Mouse (Mus musculus) forebrain, embryonic 13.5 days (tissue): ENCODE results near the gene Tbl2. TPM values are rescaled to one million over a fixed set of nuclear protein-coding genes. Genes with fewer than 3 reads are reported as not detected.

ENCODE experiments used
- ATAC-seq: fragments of 200-750 bp; cut with Nextera tagmentation; 2 replicates; pipeline ENCODE4 v1.8.0; 2017
- H3K27ac ChIP-seq: fragments of 300-500 bp; sonication (generic); 2 replicates; pipeline ENCODE4 v1.5.1; 2015; ENCODE audit warnings: inconsistent platforms, mild to moderate bottlenecking, moderate library complexity
- H3K27me3 ChIP-seq: fragments of 300-500 bp; sonication (generic); 2 replicates; pipeline ENCODE4 v1.6.1; 2015; ENCODE audit warnings: mild to moderate bottlenecking, inconsistent platforms
- H3K36me3 ChIP-seq: fragments of 300-500 bp; sonication (generic); 2 replicates; pipeline ENCODE4 v1.6.1; 2015; ENCODE audit warnings: mild to moderate bottlenecking, inconsistent platforms; ENCODE audit not compliant: poor library complexity, severe bottlenecking
- H3K4me1 ChIP-seq: fragments of 300-500 bp; sonication (generic); 2 replicates; pipeline ENCODE4 v1.6.1; 2015; ENCODE audit warnings: inconsistent platforms
- H3K4me2 ChIP-seq: fragments of 300-500 bp; sonication (generic); 2 replicates; pipeline ENCODE4 v1.6.1; 2015; ENCODE audit warnings: inconsistent platforms, mild to moderate bottlenecking, moderate library complexity
- H3K4me3 ChIP-seq: fragments of 300-500 bp; sonication (generic); 2 replicates; pipeline ENCODE4 v1.5.1; 2015; ENCODE audit warnings: mild to moderate bottlenecking, inconsistent platforms
- H3K9ac ChIP-seq: fragments of 300-500 bp; sonication (generic); 2 replicates; pipeline ENCODE4 v1.6.1; 2015; ENCODE audit warnings: mild to moderate bottlenecking, inconsistent platforms
- H3K9me3 ChIP-seq: fragments of 300-500 bp; sonication (generic); replicated peaks from 2 replicates; pipeline ENCODE4 v1.6.1; 2016; ENCODE audit warnings: inconsistent platforms
- WGBS: fragments of 180-500 bp; shearing (Covaris S2); methylation state at CpG from one replicate; pipeline ENCODE4 v1.1.7; 2015; 5-methylcytosine and 5-hydroxymethylcytosine counted together
- polyA plus RNA-seq: library from polyadenylated mRNA; unstranded; fragments of >200 nt; fragmentation: Nextera tagmentation; extraction: Ambion mirVana; gene quantifications from 2 replicates; pipeline ENCODE4 v1.2.1, GENCODE M21; 2015

The Tbl2 gene
- polyA plus RNA-seq, 1 experiment from 2014 or later = 18.8 TPM

GRCm38 (mm10) chr5:135161221-135161620 lies 11.8 kb downstream of the Tbl2 start:
- H3K9me3 ChIP-seq = no peaks in the 10 kb centered on the region
- H3K4me3 ChIP-seq = no peak overlapping the region
- 88% methylated on average over 4 of the region's 4 CpGs for WGBS
- no peak overlapping the region for H3K4me2 ChIP-seq
- H3K4me1 ChIP-seq = no peaks in the 10 kb centered on the region
- no peak overlapping the region for H3K27ac ChIP-seq
- no peak overlapping the region; the same call in 1 of the 2 replicates for H3K9ac ChIP-seq
- no peaks in the 10 kb centered on the region for H3K27me3 ChIP-seq
- H3K36me3 ChIP-seq = peaks cover 67% of the 10 kb centered on the region
- ATAC-seq = no peak

DNA sequence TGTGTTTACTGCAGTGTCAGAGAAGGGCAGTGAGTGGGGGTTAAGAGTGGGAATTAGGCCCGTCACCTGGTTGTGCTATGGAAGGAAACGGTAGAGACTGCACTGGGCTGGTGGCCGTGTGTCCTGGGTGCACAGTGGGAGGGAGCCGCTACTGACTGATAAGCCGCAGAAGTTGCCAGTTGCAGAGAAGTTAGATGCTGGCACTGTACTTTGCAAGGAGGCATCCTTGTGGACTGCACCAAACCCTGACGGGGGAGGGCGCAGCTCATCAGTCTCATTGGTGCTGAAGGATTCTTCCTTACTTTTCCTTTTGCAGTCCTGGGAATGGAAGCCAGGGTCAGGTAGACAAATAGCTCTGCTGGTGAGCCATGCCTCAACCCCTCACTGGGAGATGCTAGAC lies 12.2 kb downstream of the Tbl2 start:
- WGBS = 86% methylated on average over 7 of the region's 7 CpGs
- Histone ChIP-seq H3K4me3 (no peak overlapping the region), H3K9ac (no peak overlapping the region; the same call in 1 of the 2 replicates), H3K4me2 (no peak overlapping the region), H3K4me1 (no peaks in the 10 kb centered on the region), H3K9me3 (no peaks in the 10 kb centered on the region), H3K27me3 (no peaks in the 10 kb centered on the region), H3K36me3 (peaks cover 63% of the 10 kb centered on the region), H3K27ac (no peak overlapping the region)
- no peak for ATAC-seq

- no peak overlapping the region for H3K4me3 ChIP-seq
- no peak for ATAC-seq
- H3K9ac ChIP-seq = no peak overlapping the region
- H3K36me3 ChIP-seq = peaks cover 56% of the 10 kb centered on the region
- WGBS = 96% methylated on average over 8 of the region's 8 CpGs
- no peaks in the 10 kb centered on the region for H3K4me1 ChIP-seq
- no peaks in the 10 kb centered on the region for H3K9me3 ChIP-seq
- H3K4me2 ChIP-seq = no peak overlapping the region
- H3K27ac ChIP-seq = no peak overlapping the region
- H3K27me3 ChIP-seq = no peaks in the 10 kb centered on the region
Observed at GRCm38 (mm10) chr5:135162361-135162760, 12.9 kb downstream of the Tbl2 start.

GRCm38 (mm10) chr5:135162821-135163220 lies 13.4 kb downstream of the Tbl2 start:
- Histone ChIP-seq H3K4me1 (no peaks in the 10 kb centered on the region), H3K9me3 (no peaks in the 10 kb centered on the region), H3K9ac (no peak overlapping the region), H3K4me2 (no peak overlapping the region), H3K36me3 (peaks cover 53% of the 10 kb centered on the region), H3K27me3 (no peaks in the 10 kb centered on the region), H3K4me3 (no peak overlapping the region), H3K27ac (no peak overlapping the region)
- ATAC-seq = no peak
- 91% methylated on average over 6 of the region's 6 CpGs for WGBS

- Histone ChIP-seq H3K4me3 (no peak overlapping the region), H3K27me3 (no peaks in the 10 kb centered on the region), H3K36me3 (peaks cover 20% of the 10 kb centered on the region), H3K27ac (no peak overlapping the region), H3K4me2 (no peak overlapping the region), H3K9ac (no peak overlapping the region), H3K4me1 (peaks cover 14% of the 10 kb centered on the region), H3K9me3 (no peaks in the 10 kb centered on the region)
- 91% methylated on average over 4 of the region's 4 CpGs for WGBS
- ATAC-seq = no peak
Observed at GRCm38 (mm10) chr5:135166909-135167308, 17.5 kb downstream of the Tbl2 start.

DNA sequence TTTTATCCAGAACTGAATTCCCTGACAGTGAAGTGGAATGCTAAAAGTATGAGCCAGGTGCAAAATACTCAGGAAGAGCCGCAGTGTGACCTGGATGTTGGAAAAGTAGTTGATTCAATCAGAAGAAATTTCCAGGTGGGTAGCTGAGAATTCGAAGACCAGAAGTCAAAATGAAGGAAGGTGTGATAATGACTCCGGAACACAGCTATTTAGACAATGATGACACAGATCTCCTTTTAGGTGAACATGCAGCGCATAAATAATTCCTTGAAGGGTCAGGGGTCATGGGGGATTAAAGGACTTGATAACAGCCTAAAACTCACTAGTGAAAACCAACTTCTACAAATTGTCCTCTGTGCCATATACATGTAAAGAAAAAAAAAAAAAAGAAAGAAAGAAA lies 18.0 kb downstream of the Tbl2 start:
- Histone ChIP-seq H3K4me2 (peak overlapping the region; percentile 81; the same call in 1 of the 2 replicates), H3K36me3 (peaks cover 20% of the 10 kb centered on the region), H3K9ac (no peak overlapping the region), H3K27me3 (no peaks in the 10 kb centered on the region), H3K27ac (no peak overlapping the region), H3K4me3 (no peak overlapping the region), H3K4me1 (peaks cover 14% of the 10 kb centered on the region), H3K9me3 (no peaks in the 10 kb centered on the region)
- no peak for ATAC-seq
- 97% methylated on average over 4 of the region's 4 CpGs for WGBS

DNA sequence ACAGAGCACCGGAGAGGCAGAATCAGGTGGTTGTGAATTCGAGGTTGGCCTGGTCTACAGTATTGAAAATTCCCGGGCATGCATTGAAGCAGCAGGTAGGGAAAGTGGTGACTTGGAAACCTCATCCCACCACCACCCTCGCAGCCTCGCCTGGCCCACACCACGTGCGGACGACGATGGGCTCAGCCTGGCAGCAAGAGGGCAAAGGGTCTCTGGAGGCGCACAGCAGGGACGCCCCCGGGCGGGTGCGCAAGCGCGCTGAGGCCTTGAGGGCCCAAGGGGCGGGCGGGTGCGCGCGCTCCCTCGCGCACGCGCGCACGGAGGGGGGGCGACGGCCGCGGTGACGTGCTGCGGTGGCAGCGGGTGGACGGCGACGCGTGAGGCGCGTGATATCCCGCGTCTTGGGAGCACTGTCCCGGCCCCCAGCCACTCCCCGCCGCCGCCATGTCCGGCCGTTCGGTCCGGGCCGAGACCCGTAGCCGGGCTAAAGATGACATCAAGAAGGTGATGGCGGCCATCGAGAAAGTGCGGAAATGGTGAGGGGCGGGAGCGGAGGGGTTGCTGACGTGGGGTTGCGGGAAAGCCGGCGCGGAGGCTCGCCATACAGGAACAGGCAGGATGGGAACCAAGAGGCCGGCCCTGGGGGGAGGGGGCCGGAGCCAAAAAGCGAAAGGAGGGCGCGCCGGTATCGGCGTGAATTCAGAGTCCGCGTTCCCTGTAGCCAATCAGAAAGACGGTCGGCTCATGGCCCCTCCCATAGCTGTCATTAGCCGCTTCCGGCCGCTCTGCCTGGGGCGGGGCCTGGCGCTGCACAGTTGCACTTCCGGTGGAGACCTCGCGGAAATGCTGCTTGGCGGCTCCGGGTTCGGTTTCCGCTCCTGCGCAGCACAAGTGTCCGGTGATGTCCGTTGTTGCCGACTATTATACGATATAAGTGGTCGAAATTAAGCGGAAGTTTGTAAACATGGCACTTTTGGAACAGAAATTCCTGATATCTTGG lies 18.9 kb downstream of the Tbl2 start, which contains the start of gene Bcl7b:
Bcl7b (plus strand) TSS at position 221 of the 1,000 bp plus-strand sequence.
- H3K4me1 ChIP-seq = peaks cover 14% of the 10 kb centered on the region
- H3K9ac ChIP-seq = peak within 1 kb of the TSS; percentile 82
- peak within 1 kb of the TSS; percentile 99 for H3K27ac ChIP-seq
- 3% methylated on average over 89 of the region's 95 CpGs for WGBS
- H3K4me2 ChIP-seq = peak within 1 kb of the TSS; percentile 81
- peak; percentile 99 for ATAC-seq
- no peaks in the 10 kb centered on the region for H3K27me3 ChIP-seq
- peaks cover 23% of the 10 kb centered on the region for H3K36me3 ChIP-seq
- no peaks in the 10 kb centered on the region for H3K9me3 ChIP-seq
- peak within 1 kb of the TSS; percentile 61 for H3K4me3 ChIP-seq

DNA sequence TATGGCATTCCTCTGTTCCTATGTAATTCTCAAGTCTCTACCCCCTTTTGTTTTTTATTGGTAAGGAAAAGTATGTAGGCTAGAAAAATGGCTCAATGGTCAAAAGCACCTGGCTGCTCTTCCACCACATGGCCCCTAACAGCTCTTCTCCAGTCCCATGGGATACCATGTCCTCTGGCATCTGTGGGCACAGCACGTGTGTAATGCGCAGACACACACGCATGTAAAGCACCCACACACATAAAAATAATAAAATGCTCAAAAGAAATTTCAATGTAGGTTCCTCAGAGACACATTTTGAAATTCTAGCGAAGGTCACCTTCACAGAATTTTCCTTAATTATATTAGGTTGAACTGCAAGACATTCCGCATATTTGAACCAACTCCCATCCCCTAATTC lies 20.0 kb downstream of the Tbl2 start:
- H3K4me3 ChIP-seq = peak overlapping the region; percentile 61
- 92% methylated on average over 5 of the region's 5 CpGs for WGBS
- no peaks in the 10 kb centered on the region for H3K9me3 ChIP-seq
- H3K27ac ChIP-seq = no peak overlapping the region; the same call in 1 of the 2 replicates
- H3K9ac ChIP-seq = peak overlapping the region; percentile 82
- H3K4me2 ChIP-seq = peak overlapping the region; percentile 81
- peaks cover 14% of the 10 kb centered on the region for H3K4me1 ChIP-seq
- no peaks in the 10 kb centered on the region for H3K27me3 ChIP-seq
- peaks cover 33% of the 10 kb centered on the region for H3K36me3 ChIP-seq
- no peak for ATAC-seq

DNA sequence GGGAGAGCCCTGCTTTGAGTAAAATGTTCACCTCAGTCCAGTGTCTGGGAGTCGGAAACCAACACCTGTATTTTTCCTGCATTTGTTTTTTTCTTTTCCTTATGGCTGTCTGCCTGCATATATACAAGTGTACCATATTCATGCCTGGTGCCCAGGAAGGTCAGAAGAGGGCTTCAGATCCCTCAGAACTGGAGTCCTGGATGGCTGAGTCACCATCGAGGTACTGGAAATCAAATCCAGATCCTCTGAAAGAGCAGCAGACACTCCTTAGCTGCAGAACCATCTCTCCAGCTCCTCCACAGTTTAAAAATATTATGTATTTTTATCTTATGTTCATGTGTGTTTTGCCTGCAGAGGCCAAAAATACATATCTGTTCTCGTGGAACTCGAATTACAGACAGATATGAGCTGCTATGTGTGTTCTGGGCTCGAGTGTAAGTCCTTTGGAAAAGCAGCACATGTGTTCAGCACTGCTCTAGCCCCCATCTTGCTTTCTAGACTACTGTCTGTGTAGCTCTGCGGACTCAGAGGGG lies 22.3 kb downstream of the Tbl2 start:
- H3K9ac ChIP-seq = no peak overlapping the region
- H3K4me3 ChIP-seq = no peak overlapping the region
- ATAC-seq = no peak
- WGBS = 92% methylated on average over 6 of the region's 6 CpGs
- no peaks in the 10 kb centered on the region for H3K27me3 ChIP-seq
- no peak overlapping the region for H3K4me2 ChIP-seq
- peaks cover 54% of the 10 kb centered on the region for H3K36me3 ChIP-seq
- no peak overlapping the region for H3K27ac ChIP-seq
- no peaks in the 10 kb centered on the region for H3K9me3 ChIP-seq
- peaks cover 14% of the 10 kb centered on the region for H3K4me1 ChIP-seq

DNA sequence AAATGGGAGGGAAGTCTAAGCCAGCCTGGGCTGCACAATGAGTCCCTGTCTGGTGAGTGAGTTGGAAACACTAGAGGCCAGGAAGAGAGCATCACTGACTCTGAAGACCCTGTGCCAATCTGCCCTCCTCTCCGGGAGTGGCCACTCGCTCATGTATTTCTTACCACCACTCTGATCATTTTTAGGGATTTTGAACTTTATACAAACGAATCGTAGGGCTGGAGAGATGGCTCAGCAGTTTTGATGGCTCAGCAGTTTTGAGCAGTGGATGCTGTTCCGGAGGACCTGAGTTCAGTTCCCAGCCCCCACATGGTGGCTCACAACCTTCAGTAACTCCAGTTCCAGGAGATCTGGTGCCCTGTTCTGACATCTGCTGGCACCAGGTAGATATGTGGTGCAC lies 23.5 kb downstream of the Tbl2 start:
- H3K9me3 ChIP-seq = no peaks in the 10 kb centered on the region
- no peak overlapping the region for H3K9ac ChIP-seq
- ATAC-seq = no peak
- no peak overlapping the region for H3K27ac ChIP-seq
- H3K27me3 ChIP-seq = no peaks in the 10 kb centered on the region
- H3K4me3 ChIP-seq = no peak overlapping the region
- peaks cover 14% of the 10 kb centered on the region for H3K4me1 ChIP-seq
- WGBS = 85% methylated on average over 5 of the region's 5 CpGs
- H3K4me2 ChIP-seq = no peak overlapping the region
- H3K36me3 ChIP-seq = peaks cover 67% of the 10 kb centered on the region

DNA sequence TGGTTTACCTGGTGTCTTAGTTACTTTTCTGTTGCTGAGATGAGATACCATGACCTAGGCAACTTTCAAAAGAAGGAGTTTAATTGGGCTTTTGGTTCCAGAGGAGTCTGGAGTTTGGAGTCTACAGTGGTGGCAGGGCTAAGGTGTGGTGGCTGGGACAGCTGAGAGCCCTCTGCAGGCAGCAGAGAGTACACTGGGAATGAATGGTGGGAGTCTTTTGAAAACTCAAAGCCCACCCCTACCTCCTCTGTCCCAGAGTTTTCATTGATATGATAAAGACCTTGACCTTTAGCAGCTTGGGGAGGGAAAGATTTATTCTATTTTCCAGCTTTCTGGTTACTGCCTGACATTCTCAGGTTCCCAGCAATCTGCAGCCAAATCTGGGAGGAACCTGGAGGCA lies 25.6 kb downstream of the Tbl2 start:
- Histone ChIP-seq H3K4me2 (no peak overlapping the region), H3K9ac (no peak overlapping the region), H3K4me1 (peaks cover 3% of the 10 kb centered on the region; the same call in 1 of the 2 replicates), H3K4me3 (no peak overlapping the region), H3K27me3 (no peaks in the 10 kb centered on the region), H3K36me3 (peaks cover 88% of the 10 kb centered on the region), H3K9me3 (no peaks in the 10 kb centered on the region), H3K27ac (no peak overlapping the region)
- ATAC-seq = no peak

GRCm38 (mm10) chr5:135178523-135178922 lies 29.1 kb downstream of the Tbl2 start:
- ATAC-seq = no peak
- H3K36me3 ChIP-seq = peaks cover 96% of the 10 kb centered on the region
- H3K27me3 ChIP-seq = no peaks in the 10 kb centered on the region
- H3K4me1 ChIP-seq = no peaks in the 10 kb centered on the region
- H3K4me2 ChIP-seq = no peak overlapping the region
- H3K4me3 ChIP-seq = no peak overlapping the region
- H3K9ac ChIP-seq = 0 out of 2 replicates have a peak overlapping the region, but pooled peaks have one; percentile 30
- no peak overlapping the region for H3K27ac ChIP-seq
- 82% methylated on average over 3 of the region's 3 CpGs for WGBS
- no peaks in the 10 kb centered on the region for H3K9me3 ChIP-seq
